Mouse (Mus musculus): ENCODE measurements at regions not wholly inside any gene's neighbourhood (a gene's known extent, or its start where the extent isn't known, plus 50 kb on each side); places are given as distances from the start of the nearest gene placed in this dataset.
"Not testable (repeated sequence)": the region's sequence is repeated elsewhere in the genome, so short reads cannot be mapped to it uniquely, and the experiment has no call there.

- Histone ChIP-seq H3K4me1 (ENCODE audit: control insufficient read depth, insufficient read depth, low read length) (no peaks in the 10 kb centered on the region), H3K4me3 (replicated peaks; ENCODE audit: extremely low read depth, low read depth, low read length) (no peak overlapping the region)
- WGBS = 40% methylated on average over 1 of the region's 1 CpGs
- DNase-seq = no peak
- TF ChIP-seq POLR2A (IDR thresholded peaks at IDR 0.05; ENCODE audit: borderline replicate concordance, extremely low read depth, low read depth, low read length) (no peak), CTCF (IDR thresholded peaks at IDR 0.05; ENCODE audit: insufficient read depth, low read length) (no peak)
Observed at GRCm38 (mm10) chr5:78075203-78075602, 667.4 kb upstream of the Igfbp7 start.

GRCm38 (mm10) chr5:78032554-78033250 is 624.9 kb upstream of the Igfbp7 start:
- TF ChIP-seq CTCF (IDR thresholded peaks at IDR 0.05; ENCODE audit: insufficient read depth, low read length) = no peak
- TF ChIP-seq POLR2A (IDR thresholded peaks at IDR 0.05; ENCODE audit: borderline replicate concordance, extremely low read depth, low read depth, low read length) = no peak
- Histone ChIP-seq H3K4me1 (ENCODE audit: control insufficient read depth, insufficient read depth, low read length) (no peaks in the 10 kb centered on the region), H3K4me3 (replicated peaks; ENCODE audit: extremely low read depth, low read depth, low read length) (no peak overlapping the region)
- DNase-seq = no peak
- WGBS = 67% methylated on average over 4 of the region's 4 CpGs

- WGBS = 79% methylated on average over 4 of the region's 4 CpGs
- DNase-seq = no peak
Observed at GRCm38 (mm10) chr5:78017523-78017922, 609.7 kb upstream of the Igfbp7 start.

GRCm38 (mm10) chr5:77986449-77987047 is 578.7 kb upstream of the Igfbp7 start:
- TF ChIP-seq CTCF (IDR thresholded peaks at IDR 0.05; ENCODE audit: insufficient read depth, low read length) = no peak
- no peak for TF ChIP-seq POLR2A (IDR thresholded peaks at IDR 0.05; ENCODE audit: borderline replicate concordance, extremely low read depth, low read depth, low read length)
- WGBS = 57% methylated on average over 10 of the region's 10 CpGs
- DNase-seq = no peak
- Histone ChIP-seq H3K4me1 (ENCODE audit: control insufficient read depth, insufficient read depth, low read length) (no peaks in the 10 kb centered on the region), H3K4me3 (replicated peaks; ENCODE audit: extremely low read depth, low read depth, low read length) (no peak overlapping the region)

More at GRCm38 (mm10) chr5:78017523-78017922, 609.7 kb upstream of the Igfbp7 start:
- Histone ChIP-seq H3K4me3 (replicated peaks; ENCODE audit: extremely low read depth, low read depth, low read length) (no peak overlapping the region), H3K4me1 (ENCODE audit: control insufficient read depth, insufficient read depth, low read length) (no peaks in the 10 kb centered on the region)
- no peak for TF ChIP-seq POLR2A (IDR thresholded peaks at IDR 0.05; ENCODE audit: borderline replicate concordance, extremely low read depth, low read depth, low read length)
- TF ChIP-seq CTCF (IDR thresholded peaks at IDR 0.05; ENCODE audit: insufficient read depth, low read length) = no peak

GRCm38 (mm10) chr5:77985269-77985668 is 577.4 kb upstream of the Igfbp7 start:
- H3K4me1 ChIP-seq (ENCODE audit: control insufficient read depth, insufficient read depth, low read length) = no peaks in the 10 kb centered on the region
- 80% methylated on average over 1 of the region's 1 CpGs for WGBS
- TF ChIP-seq CTCF (IDR thresholded peaks at IDR 0.05; ENCODE audit: insufficient read depth, low read length) = no peak
- no peak for TF ChIP-seq POLR2A (IDR thresholded peaks at IDR 0.05; ENCODE audit: borderline replicate concordance, extremely low read depth, low read depth, low read length)
- DNase-seq = no peak
- no peak overlapping the region for H3K4me3 ChIP-seq (replicated peaks; ENCODE audit: extremely low read depth, low read depth, low read length)

- DNase-seq; H3K4me1 ChIP-seq (ENCODE audit: control insufficient read depth, insufficient read depth, low read length); H3K4me3 ChIP-seq (replicated peaks; ENCODE audit: extremely low read depth, low read depth, low read length): not testable (repeated sequence)
- 75% methylated on average over 4 of the region's 4 CpGs for WGBS
Observed at GRCm38 (mm10) chr5:77940021-77940420, 532.2 kb upstream of the Igfbp7 start.

GRCm38 (mm10) chr5:77931874-77932273 is 524.0 kb upstream of the Igfbp7 start:
- no peak for DNase-seq
- no peak overlapping the region for H3K4me3 ChIP-seq (replicated peaks; ENCODE audit: extremely low read depth, low read depth, low read length)
- H3K4me1 ChIP-seq (ENCODE audit: control insufficient read depth, insufficient read depth, low read length) = no peaks in the 10 kb centered on the region
- TF ChIP-seq POLR2A (IDR thresholded peaks at IDR 0.05; ENCODE audit: borderline replicate concordance, extremely low read depth, low read depth, low read length) = no peak
- 57% methylated on average over 2 of the region's 2 CpGs for WGBS

- Histone ChIP-seq H3K4me3 (replicated peaks; ENCODE audit: extremely low read depth, low read depth, low read length) (no peak overlapping the region), H3K4me1 (ENCODE audit: control insufficient read depth, insufficient read depth, low read length) (no peaks in the 10 kb centered on the region)
- 55% methylated on average over 2 of the region's 2 CpGs for WGBS
- TF ChIP-seq POLR2A (IDR thresholded peaks at IDR 0.05; ENCODE audit: borderline replicate concordance, extremely low read depth, low read depth, low read length) = no peak
- no peak for TF ChIP-seq CTCF (IDR thresholded peaks at IDR 0.05; ENCODE audit: insufficient read depth, low read length)
- no peak for DNase-seq
Observed at GRCm38 (mm10) chr5:77921186-77921585, 513.3 kb upstream of the Igfbp7 start.

- Histone ChIP-seq H3K4me3 (replicated peaks; ENCODE audit: extremely low read depth, low read depth, low read length) (no peak overlapping the region), H3K4me1 (ENCODE audit: control insufficient read depth, insufficient read depth, low read length) (no peaks in the 10 kb centered on the region)
- no peak for DNase-seq
- WGBS = 60% methylated on average over 7 of the region's 7 CpGs
- TF ChIP-seq CTCF (IDR thresholded peaks at IDR 0.05; ENCODE audit: insufficient read depth, low read length) = no peak
- no peak for TF ChIP-seq POLR2A (IDR thresholded peaks at IDR 0.05; ENCODE audit: borderline replicate concordance, extremely low read depth, low read depth, low read length)
Observed at GRCm38 (mm10) chr5:77917086-77917676, 509.3 kb upstream of the Igfbp7 start.

- no peak for DNase-seq
- no peak for TF ChIP-seq CTCF (IDR thresholded peaks at IDR 0.05; ENCODE audit: insufficient read depth, low read length)
- TF ChIP-seq POLR2A (IDR thresholded peaks at IDR 0.05; ENCODE audit: borderline replicate concordance, extremely low read depth, low read depth, low read length) = no peak
- Histone ChIP-seq H3K4me1 (ENCODE audit: control insufficient read depth, insufficient read depth, low read length) (no peaks in the 10 kb centered on the region), H3K4me3 (replicated peaks; ENCODE audit: extremely low read depth, low read depth, low read length) (no peak overlapping the region)
- WGBS = 49% methylated on average over 2 of the region's 2 CpGs
Observed at GRCm38 (mm10) chr5:77916375-77916774, 508.5 kb upstream of the Igfbp7 start.

All from lung, adult 2 months (tissue).